Mouse (Mus musculus): Measurements from ENCODE around the gene Taf1. TPM values are rescaled to one million over a fixed set of nuclear protein-coding genes. Genes with fewer than 3 reads are reported as not detected.

The Taf1 gene
- polyA plus RNA-seq, 1 experiment, result 38.3 TPM

GRCm38 (mm10) chrX:101645286-101645685, 112.8 kb downstream of the Taf1 start:
- Histone ChIP-seq H3K27ac (ENCODE audit: insufficient read depth, low read length) (no peak overlapping the region), H3K4me1 (ENCODE audit: control insufficient read depth, insufficient read depth, low read length) (peaks cover 4% of the 10 kb centered on the region; the same call in 1 of the 2 replicates), H3K4me3 (ENCODE audit: insufficient read depth, low read length) (no peak overlapping the region)
- TF ChIP-seq CTCF (IDR thresholded peaks at IDR 0.05; ENCODE audit: borderline replicate concordance, insufficient read depth, low read length), result no peak
- no peak for TF ChIP-seq POLR2A (IDR thresholded peaks at IDR 0.05; ENCODE audit: low read depth, low read length)

DNA sequence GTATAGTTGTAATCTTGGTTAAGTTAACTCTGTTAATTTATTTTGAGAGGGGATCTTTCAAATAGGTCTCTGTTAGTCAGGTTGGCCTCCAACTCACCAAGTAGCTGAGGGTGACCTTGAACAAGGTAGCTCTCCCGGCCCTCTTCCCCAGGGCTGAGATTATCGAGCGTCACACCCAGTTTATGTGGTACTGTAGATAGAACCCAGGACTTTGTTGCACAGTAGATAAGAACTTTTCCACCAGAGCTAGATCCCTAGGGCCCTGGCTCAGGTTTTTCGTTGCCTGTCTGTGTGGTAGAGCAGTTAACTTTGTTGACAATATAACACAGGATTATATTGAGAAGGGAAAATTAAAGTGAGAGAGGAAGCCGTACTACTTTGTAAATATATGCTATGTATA, 114.1 kb downstream of the Taf1 start:
- no peak overlapping the region for H3K27ac ChIP-seq (ENCODE audit: insufficient read depth, low read length)
- TF ChIP-seq POLR2A (IDR thresholded peaks at IDR 0.05; ENCODE audit: low read depth, low read length) (no peak), CTCF (IDR thresholded peaks at IDR 0.05; ENCODE audit: borderline replicate concordance, insufficient read depth, low read length) (no peak)
- peaks cover 4% of the 10 kb centered on the region; the same call in 1 of the 2 replicates for H3K4me1 ChIP-seq (ENCODE audit: control insufficient read depth, insufficient read depth, low read length)
- no peak overlapping the region for H3K4me3 ChIP-seq (ENCODE audit: insufficient read depth, low read length)

Other genes starting within 250 kb of the Taf1 start
- gene Nlgn3, start 233.6 kb upstream of the Taf1 start, polyA plus RNA-seq (2011; ENCODE audit: insufficient read length, low read depth, missing spikeins), result 0.47 and 0.91 TPM in 2 replicates
- gene Gjb1, start 156.4 kb upstream of the Taf1 start, polyA plus RNA-seq (2011; ENCODE audit: insufficient read length, low read depth, missing spikeins), result not detected in 2 replicates
- 50.7 and 67.0 TPM in 2 replicates for gene Zmym3, start 111.9 kb upstream of the Taf1 start, polyA plus RNA-seq (2011; ENCODE audit: insufficient read length, low read depth, missing spikeins)
- gene Nono, start 103.4 kb upstream of the Taf1 start, polyA plus RNA-seq (2011; ENCODE audit: insufficient read length, low read depth, missing spikeins), result 384 and 440 TPM in 2 replicates
- gene Itgb1bp2, start 83.6 kb upstream of the Taf1 start, polyA plus RNA-seq (2011; ENCODE audit: insufficient read length, low read depth, missing spikeins), result 1.5 and 2.5 TPM in 2 replicates
- gene Ogt, start 107.3 kb downstream of the Taf1 start, polyA plus RNA-seq (2011; ENCODE audit: insufficient read length, low read depth, missing spikeins), result 180 and 247 TPM in 2 replicates
- not detected in 2 replicates for gene Cxcr3, start 201.5 kb downstream of the Taf1 start, polyA plus RNA-seq (2011; ENCODE audit: insufficient read length, low read depth, missing spikeins)